Mouse (Mus musculus) c-Kit-positive CD71-negative TER-119-negative erythroid progenitor cells, embryonic 14.5 days (primary cell): ENCODE measurements around the gene Fcrl6.

Experiments
- DNase-seq: peaks from one replicate; pipeline ENCODE4 v3.0.0-alpha.2; 2013; ENCODE audit warnings: low read depth

The Fcrl6 gene

GRCm38 (mm10) chr1:172602326-172602725 is at the start of gene Fcrl6:
Fcrl6 (minus strand) TSS chr1:172602551.
- DNase-seq: no peak

GRCm38 (mm10) chr1:172651288-172651987 is 49.1 kb upstream of the Fcrl6 start:
- no peak for DNase-seq

- no peak for DNase-seq
These were observed 48.4 kb upstream of the Fcrl6 start for GRCm38 (mm10) chr1:172650519-172651287.

GRCm38 (mm10) chr1:172649396-172649795 is 47.0 kb upstream of the Fcrl6 start:
- no peak for DNase-seq

- DNase-seq: no peak
These were observed 44.9 kb upstream of the Fcrl6 start for GRCm38 (mm10) chr1:172647236-172647635.

- DNase-seq: no peak
These were observed 36.4 kb upstream of the Fcrl6 start for GRCm38 (mm10) chr1:172638781-172639180.

GRCm38 (mm10) chr1:172637801-172638200 is 35.5 kb upstream of the Fcrl6 start:
- DNase-seq: no peak

- DNase-seq: no peak
These were observed 33.9 kb upstream of the Fcrl6 start for GRCm38 (mm10) chr1:172636266-172636665.

- DNase-seq: no peak
These were observed 32.9 kb upstream of the Fcrl6 start for GRCm38 (mm10) chr1:172635258-172635657.

- no peak for DNase-seq
These were observed 31.8 kb upstream of the Fcrl6 start for GRCm38 (mm10) chr1:172634136-172634535.

- peak; percentile 97 for DNase-seq
These were observed 30.3 kb upstream of the Fcrl6 start, which contains the start of gene Dusp23 for GRCm38 (mm10) chr1:172632451-172633326. Dusp23 (minus strand) TSS chr1:172632962.

GRCm38 (mm10) chr1:172631721-172632120 is 29.4 kb upstream of the Fcrl6 start:
- no peak for DNase-seq

- DNase-seq: no peak
These were observed 27.5 kb upstream of the Fcrl6 start for GRCm38 (mm10) chr1:172629831-172630230.

GRCm38 (mm10) chr1:172626306-172626705 is 24.0 kb upstream of the Fcrl6 start:
- DNase-seq: no peak

- DNase-seq: no peak
These were observed 21.7 kb upstream of the Fcrl6 start for GRCm38 (mm10) chr1:172624081-172624480.

GRCm38 (mm10) chr1:172623599-172623998 is 21.2 kb upstream of the Fcrl6 start:
- DNase-seq: no peak

- no peak for DNase-seq
These were observed 16.9 kb upstream of the Fcrl6 start for GRCm38 (mm10) chr1:172619235-172619634.

GRCm38 (mm10) chr1:172618141-172618540 is 15.8 kb upstream of the Fcrl6 start:
- no peak for DNase-seq

- DNase-seq: no peak
These were observed 15.2 kb upstream of the Fcrl6 start for GRCm38 (mm10) chr1:172617365-172618076.

GRCm38 (mm10) chr1:172616537-172617300 is 14.4 kb upstream of the Fcrl6 start:
- no peak for DNase-seq

GRCm38 (mm10) chr1:172615412-172615811 is 13.1 kb upstream of the Fcrl6 start:
- no peak for DNase-seq
